Comparison of ENCODE assay signal across 15 mouse cellular contexts in genomic region chr12:9732921-9733320, GRCm38 (mm10).
A peak's percentile ranks its signal among the peaks of the same experiment; 100 is the strongest.
DNase-seq lines count a peak whose midpoint lies in the region; ATAC-seq and TF ChIP-seq lines count a peak whose summit lies in the region.
"Had no signal": no experiment of that assay in that cellular context is flagged by ENCODE, and none has a peak within 500 bp of the region (broad histone marks: within the 10 kb centered on the region; RNA-seq: fewer than 3 reads in every experiment).

No protein-coding gene starts in this region.

- TF ChIP-seq CTCF in liver, postnatal 0 days (IDR thresholded peaks at IDR 0.05; ENCODE audit: low read depth): no peak

- H3K27me3 ChIP-seq in liver, postnatal 0 days (ENCODE audit: insufficient read depth, low read length): no peaks in the 10 kb centered on the region
- H3K27me3 ChIP-seq: CH12.LX; embryonic facial prominence, embryonic 12.5 days; limb, embryonic 15.5 days had no signal

- no peak overlapping the region for H3K9ac ChIP-seq in liver, postnatal 0 days (replicated peaks)
- H3K9ac ChIP-seq: embryonic facial prominence, embryonic 12.5 days; hindbrain, embryonic 14.5 days; limb, embryonic 15.5 days had no signal

- H3K4me2 ChIP-seq in liver, postnatal 0 days (ENCODE audit: low read depth, low read length): no peak overlapping the region
- H3K4me2 ChIP-seq: embryonic facial prominence, embryonic 12.5 days; hindbrain, embryonic 14.5 days; limb, embryonic 15.5 days; midbrain, embryonic 11.5 days had no signal

- H3K27ac ChIP-seq in liver, postnatal 0 days (ENCODE audit: low read depth): no peak overlapping the region
- H3K27ac ChIP-seq: embryonic facial prominence, embryonic 12.5 days; hindbrain, embryonic 14.5 days; limb, embryonic 15.5 days had no signal

- no peak overlapping the region for H3K4me3 ChIP-seq in liver, postnatal 0 days (ENCODE audit: low read depth, low read length)
- H3K4me3 ChIP-seq: embryonic facial prominence, embryonic 12.5 days; limb, embryonic 15.5 days had no signal

- ATAC-seq in liver, postnatal 0 days: no peak
- ATAC-seq: intestine, postnatal 0 days had no signal

- no peaks in the 10 kb centered on the region for H3K4me1 ChIP-seq in liver, postnatal 0 days (ENCODE audit: insufficient read depth)
- H3K4me1 ChIP-seq: embryonic facial prominence, embryonic 12.5 days; limb, embryonic 15.5 days had no signal

- intact Hi-C loops in left cerebral cortex, postnatal 4 days (cut with DNase I): no loop called here

- WGBS in liver, postnatal 0 days (ENCODE audit: insufficient replicate concordance): 54% methylated on average over 1 of the region's 1 CpGs

- no peak for TF ChIP-seq EP300 in liver, postnatal 0 days (IDR thresholded peaks at IDR 0.05; ENCODE audit: low read depth)

- no peaks in the 10 kb centered on the region for H3K36me3 ChIP-seq in liver, postnatal 0 days (replicated peaks; ENCODE audit: insufficient read depth, low read length)
- H3K36me3 ChIP-seq: embryonic facial prominence, embryonic 12.5 days; limb, embryonic 15.5 days had no signal

- DNase-seq in heart, adult 18-20 months: peak; percentile 6 to 8
- DNase-seq in heart, adult 11 months: no peak
- DNase-seq in left cerebral cortex, postnatal 4 days: peak; percentile 4
- no peak for DNase-seq in left cerebral cortex, adult 8-10 months (ENCODE audit: low spot score in 2 of 2)
- DNase-seq in NIH3T3 (ENCODE audit: low read depth): peak; percentile 84
- peak; percentile 4 for DNase-seq in kidney, postnatal 4 days
- DNase-seq in liver, postnatal 0 days: no peak
- DNase-seq: right cerebral cortex, postnatal 4 days; thymus, adult 2 months had no signal

- H3K9me3 ChIP-seq in liver, postnatal 0 days (ENCODE audit: low read length): no peaks in the 10 kb centered on the region
- H3K9me3 ChIP-seq: embryonic facial prominence, embryonic 12.5 days; limb, embryonic 15.5 days had no signal

Comparison
In these comparisons a context has a peak if more than half of its experiments do, and no peak if none do; other contexts are left out.
1. DNase-seq: peak in heart, adult 18-20 months (2 of 2), left cerebral cortex, postnatal 4 days (single experiment), NIH3T3 (single experiment) and kidney, postnatal 4 days (2 of 2); none in heart, adult 11 months (single experiment), left cerebral cortex, adult 8-10 months (0 of 2) and liver, postnatal 0 days (single experiment).